26 mouse cellular contexts compared by ENCODE assay signal in genomic region chr2:165375478-165375877, GRCm38 (mm10). TPM values are rescaled to one million over a fixed set of nuclear protein-coding genes. Genes with fewer than 3 reads are reported as not detected.
"Had no signal": no experiment of that assay in that cellular context is flagged by ENCODE, and none has a peak within 500 bp of the region (broad histone marks: within the 10 kb centered on the region; RNA-seq: fewer than 3 reads in every experiment).

No protein-coding gene starts in this region.

- H3K4me2 ChIP-seq: liver, embryonic 13.5 days; midbrain, embryonic 12.5 days; midbrain, embryonic 15.5 days; neural tube, embryonic 13.5 days; stomach, embryonic 15.5 days had no signal

- H3K27me3 ChIP-seq: liver, embryonic 13.5 days; midbrain, embryonic 12.5 days; midbrain, embryonic 15.5 days; neural tube, embryonic 13.5 days; stomach, embryonic 15.5 days had no signal

- ATAC-seq: midbrain, embryonic 15.5 days had no signal

- DNase-seq: layer of hippocampus, postnatal 36 days; liver, embryonic 13.5 days; lung, adult 2 months; lung, postnatal 14 days; lung, postnatal 4 days; retina, postnatal 1 day; right cerebral cortex, postnatal 25 days; spleen, adult 18-20 months; thymus, adult 18-20 months; thymus, postnatal 36 days had no signal

- H3K27ac ChIP-seq: kidney, postnatal 0 days; left cerebral cortex, adult 2 months; liver, embryonic 13.5 days; midbrain, embryonic 12.5 days; midbrain, embryonic 15.5 days; neural tube, embryonic 13.5 days; stomach, embryonic 15.5 days had no signal

- H3K4me1 ChIP-seq: midbrain, embryonic 12.5 days; stomach, embryonic 15.5 days had no signal

- H3K4me3 ChIP-seq: left cerebral cortex, adult 2 months; liver, embryonic 13.5 days; midbrain, embryonic 12.5 days; midbrain, embryonic 15.5 days; myocyte; neural tube, embryonic 13.5 days; stomach, embryonic 15.5 days had no signal

- H3K9me3 ChIP-seq: liver, embryonic 13.5 days; midbrain, embryonic 12.5 days; midbrain, embryonic 15.5 days; neural tube, embryonic 13.5 days; stomach, embryonic 15.5 days had no signal

- H3K9ac ChIP-seq: liver, embryonic 13.5 days; midbrain, embryonic 12.5 days; midbrain, embryonic 15.5 days; neural tube, embryonic 13.5 days; stomach, embryonic 15.5 days had no signal

RNA-seq across cellular contexts. Expression of gene Zfp663, which starts 6.9 kb away (rescaled TPM):
- total RNA-seq: left cerebral cortex, adult 2 months; left cerebral cortex, postnatal 36 days; liver, adult 2 months; megakaryocyte, adult 5-6 weeks; monocyte, adult 5-6 weeks; neutrophil, adult 5-6 weeks had no signal
- polyA plus RNA-seq: liver, adult 2 months; liver, embryonic 16.5 days; myocyte; testis, adult 2 months; urinary bladder, adult 2 months had no signal

RNA-seq across cellular contexts. Expression of gene Zfp334, which starts 12.6 kb away (rescaled TPM):
- total RNA-seq: megakaryocyte, adult 5-6 weeks; monocyte, adult 5-6 weeks; neutrophil, adult 5-6 weeks had no signal

RNA-seq across cellular contexts. Expression of gene Ocstamp, which starts 24.7 kb away (rescaled TPM):
- total RNA-seq: layer of hippocampus, postnatal 36 days; left cerebral cortex, adult 2 months; left cerebral cortex, postnatal 10 days; left cerebral cortex, postnatal 36 days; monocyte, adult 5-6 weeks; neutrophil, adult 5-6 weeks had no signal
- polyA plus RNA-seq: midbrain, embryonic 15.5 days; myocyte had no signal
